Mouse (Mus musculus): ENCODE results near the gene Atrip.

Gene Atrip

GRCm38 (mm10) chr9:109058006-109058765, 15.7 kb downstream of the Atrip start:
- no peak for DNase-seq (ENCODE audit: low spot score in 2 of 2)

DNA sequence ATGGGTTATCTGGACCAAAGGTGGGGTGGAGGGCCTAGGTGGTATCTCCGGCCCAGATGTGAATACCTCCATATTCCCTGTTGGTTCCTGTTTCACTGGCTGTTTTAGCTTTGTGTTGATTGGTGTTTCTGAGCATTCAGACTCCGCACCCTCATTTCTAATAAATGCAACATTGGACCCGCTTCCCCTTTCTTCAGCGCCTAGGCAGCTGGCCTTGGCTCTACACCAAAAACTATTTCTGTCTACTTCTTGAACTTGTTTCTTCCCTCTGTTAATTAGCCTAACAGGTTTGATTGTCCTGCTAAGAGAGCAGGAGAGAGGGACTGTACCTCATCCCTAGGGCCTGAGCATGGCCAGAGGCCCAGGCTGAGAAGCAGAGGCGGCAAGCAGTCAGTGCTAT, 16.4 kb downstream of the Atrip start:
- no peak for DNase-seq (ENCODE audit: low spot score in 2 of 2)

- DNase-seq (ENCODE audit: low spot score in 2 of 2) = no peak
Observed at GRCm38 (mm10) chr9:109056916-109057315, 17.0 kb downstream of the Atrip start.

DNA sequence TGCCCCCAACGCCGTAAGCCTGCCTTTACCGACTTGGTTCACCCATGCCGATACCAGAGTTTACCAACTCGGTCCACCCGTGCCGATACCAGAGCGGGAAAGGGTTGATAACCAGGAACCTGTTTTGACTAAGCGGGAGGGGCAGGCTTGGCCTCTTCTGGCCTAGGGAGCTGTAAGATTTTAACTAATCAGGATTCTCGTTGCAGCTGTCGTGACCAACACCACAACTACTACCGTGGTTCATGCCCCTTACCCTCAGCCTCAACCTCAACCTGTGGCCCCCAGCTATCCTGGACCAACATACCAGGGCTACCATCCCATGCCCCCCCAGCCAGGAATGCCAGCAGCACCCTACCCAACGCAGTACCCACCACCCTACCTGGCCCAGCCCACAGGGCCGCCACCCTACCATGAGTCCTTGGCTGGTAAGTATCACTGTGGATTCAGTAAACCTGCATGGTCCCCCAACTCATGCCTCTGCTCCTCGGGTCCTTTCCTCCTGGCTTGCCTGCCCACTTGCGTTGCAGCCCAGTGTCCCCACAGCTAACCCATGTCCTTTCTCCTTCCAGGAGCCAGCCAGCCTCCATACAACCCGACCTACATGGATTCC, 17.7 kb downstream of the Atrip start:
- no peak for DNase-seq (ENCODE audit: low spot score in 2 of 2)

- no peak for DNase-seq (ENCODE audit: low spot score in 2 of 2)
Observed at GRCm38 (mm10) chr9:109055271-109056030, 18.5 kb downstream of the Atrip start.

DNA sequence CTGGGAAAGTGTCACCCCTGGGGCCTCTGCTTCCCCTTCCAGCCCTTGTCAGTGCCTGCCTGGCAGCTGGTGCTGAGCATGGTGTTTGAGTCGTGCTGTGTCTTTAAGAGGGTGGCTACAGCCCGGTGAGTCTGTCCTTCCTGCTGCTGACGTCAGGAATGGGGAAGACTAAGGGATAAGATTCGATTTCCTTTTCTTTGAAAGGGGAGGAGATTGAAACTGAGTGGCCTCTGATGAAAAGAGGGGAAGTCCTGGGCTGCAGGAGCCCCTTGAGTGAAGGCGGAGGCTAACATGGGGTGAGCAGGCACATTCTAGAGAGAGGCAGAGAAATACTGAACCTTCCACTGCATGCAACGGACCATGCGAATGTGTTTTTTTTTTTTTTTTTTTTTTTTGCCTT, 19.2 kb downstream of the Atrip start:
- DNase-seq (ENCODE audit: low spot score in 2 of 2) = peak; percentile 31 to 36

GRCm38 (mm10) chr9:109053851-109054250, 20.1 kb downstream of the Atrip start:
- DNase-seq (ENCODE audit: low spot score in 2 of 2) = no peak

DNA sequence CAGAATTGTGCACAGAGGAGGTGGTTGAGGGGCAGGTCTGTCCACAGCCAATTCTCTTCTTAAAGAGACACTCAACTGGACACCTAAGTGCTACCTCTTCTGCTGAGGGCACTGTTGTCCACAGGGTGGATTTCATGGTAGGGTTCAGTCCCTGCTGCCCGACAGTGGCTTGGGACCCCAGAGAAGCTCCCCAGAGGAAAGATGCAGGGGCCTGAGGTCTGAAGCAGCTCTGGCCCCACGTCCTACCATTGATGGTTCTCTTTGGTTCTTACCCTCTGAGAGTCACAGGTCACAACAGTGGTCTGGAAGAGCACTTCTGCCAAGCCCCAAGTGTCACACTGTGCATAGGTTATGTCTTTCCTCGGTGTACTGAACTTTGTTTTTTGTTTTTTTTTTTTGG, 20.6 kb downstream of the Atrip start:
- DNase-seq (ENCODE audit: low spot score in 2 of 2) = no peak

- DNase-seq (ENCODE audit: low spot score in 2 of 2) = peak in 1 of 2 experiments; percentile 9
Observed at GRCm38 (mm10) chr9:109052490-109053260, 21.2 kb downstream of the Atrip start.

DNA sequence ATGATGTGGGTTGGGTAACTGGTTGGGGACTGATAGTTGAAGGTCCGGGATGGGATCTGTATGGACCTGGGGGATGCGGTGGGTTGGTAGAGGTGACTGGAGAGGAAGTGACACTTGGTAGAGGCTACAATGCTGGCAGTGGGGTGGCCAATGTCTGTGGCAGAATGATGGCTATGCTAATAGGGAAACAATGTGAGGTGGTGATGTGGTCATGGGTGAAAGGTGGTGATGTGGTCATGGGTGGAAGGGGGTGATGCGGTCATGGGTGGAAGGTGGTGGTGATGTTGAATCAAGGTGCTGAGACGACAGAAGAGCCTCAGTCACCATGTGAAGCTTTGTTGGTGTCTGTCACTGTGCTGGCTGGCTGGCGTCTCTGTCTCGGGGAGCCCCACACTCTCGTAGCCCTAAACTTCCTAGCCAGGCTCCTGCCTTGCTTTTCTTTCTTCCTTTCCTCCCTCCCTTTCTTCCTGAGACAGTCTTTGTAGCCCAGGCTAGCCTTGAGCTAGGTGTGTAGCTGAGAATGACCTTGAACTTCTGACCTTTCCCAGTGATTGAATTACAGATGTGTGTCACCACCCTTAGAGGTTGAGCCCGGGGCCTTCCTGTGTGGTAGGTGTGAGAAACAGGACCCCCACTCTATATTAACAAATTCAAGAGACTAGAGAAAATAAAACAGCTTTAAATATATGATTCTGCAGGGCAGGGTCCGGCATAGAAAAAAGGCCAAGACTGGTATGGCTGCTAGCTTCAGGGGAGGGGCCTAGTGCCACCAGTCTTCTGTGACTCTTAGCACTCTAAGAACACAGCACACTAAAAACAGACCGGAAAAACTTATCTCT, 22.1 kb downstream of the Atrip start:
- no peak for DNase-seq (ENCODE audit: low spot score in 2 of 2)

DNA sequence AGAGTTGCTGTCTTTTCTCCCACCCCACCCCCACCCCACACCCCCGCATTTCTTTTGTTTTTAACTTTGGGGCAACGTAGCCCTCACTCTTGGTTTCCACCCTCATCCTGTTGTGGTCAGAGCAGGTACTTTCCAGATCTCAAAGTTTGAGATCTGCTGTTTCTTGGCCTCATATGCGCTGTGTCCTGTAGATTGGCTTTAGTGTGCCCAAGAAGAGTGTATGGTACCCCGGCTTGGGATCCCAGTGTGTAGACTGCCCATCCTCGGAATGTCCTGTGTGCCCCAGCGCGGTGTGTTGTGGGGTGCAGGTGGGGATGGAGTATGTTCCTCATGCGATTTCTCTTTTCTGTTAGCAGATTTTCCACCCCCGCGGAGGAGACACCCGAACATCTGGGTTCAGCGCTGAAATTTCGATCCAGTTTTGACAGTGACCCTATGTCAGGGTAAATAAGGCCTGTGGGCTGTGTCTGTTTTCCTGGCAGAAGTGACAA, 22.9 kb downstream of the Atrip start:
- DNase-seq (ENCODE audit: low spot score in 2 of 2) = peak; percentile 32 to 39

DNA sequence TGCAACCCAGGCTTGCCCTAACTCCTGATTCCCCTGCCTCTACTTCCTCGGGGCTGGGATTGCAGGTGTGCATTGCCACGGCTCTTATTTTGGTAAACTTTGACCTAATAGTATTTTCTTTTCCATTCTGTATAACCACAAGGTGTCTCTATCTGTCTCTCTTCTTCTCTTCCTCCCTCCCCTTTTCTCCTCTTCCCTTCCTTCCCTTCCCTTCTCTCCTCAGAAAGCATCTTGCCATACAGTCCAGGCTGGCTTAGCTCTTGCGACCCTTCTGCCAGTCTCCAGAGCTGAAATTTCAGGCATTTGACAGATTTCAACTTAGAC, 23.3 kb downstream of the Atrip start:
- no peak for DNase-seq (ENCODE audit: low spot score in 2 of 2)

GRCm38 (mm10) chr9:109049996-109050673, 23.8 kb downstream of the Atrip start:
- no peak for DNase-seq (ENCODE audit: low spot score in 2 of 2)

GRCm38 (mm10) chr9:109049316-109049715, 24.6 kb downstream of the Atrip start:
- no peak for DNase-seq (ENCODE audit: low spot score in 2 of 2)

DNA sequence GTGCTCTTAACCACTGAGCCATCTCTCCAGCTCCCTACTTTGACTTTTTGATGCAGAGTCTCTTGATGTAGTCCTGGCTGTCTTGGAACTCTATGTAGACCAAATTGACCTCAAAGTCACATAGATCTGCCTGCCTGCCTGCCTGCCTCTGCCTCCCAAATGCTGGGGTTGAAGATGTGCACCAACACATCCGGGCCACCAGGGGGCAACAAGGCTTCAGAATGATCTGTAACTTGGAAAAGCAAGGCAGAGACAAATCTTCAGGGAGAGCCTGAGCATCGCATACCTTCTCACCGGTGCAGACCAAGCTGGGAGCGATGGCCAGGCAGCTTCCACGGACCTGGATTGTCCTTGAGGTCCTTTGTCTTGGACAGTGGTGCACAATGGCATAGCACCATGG, 27.6 kb downstream of the Atrip start:
- peak; percentile 72 to 76 for DNase-seq (ENCODE audit: low spot score in 2 of 2)

- no peak for DNase-seq (ENCODE audit: low spot score in 2 of 2)
Observed at GRCm38 (mm10) chr9:109041351-109041750, 32.6 kb downstream of the Atrip start.

DNA sequence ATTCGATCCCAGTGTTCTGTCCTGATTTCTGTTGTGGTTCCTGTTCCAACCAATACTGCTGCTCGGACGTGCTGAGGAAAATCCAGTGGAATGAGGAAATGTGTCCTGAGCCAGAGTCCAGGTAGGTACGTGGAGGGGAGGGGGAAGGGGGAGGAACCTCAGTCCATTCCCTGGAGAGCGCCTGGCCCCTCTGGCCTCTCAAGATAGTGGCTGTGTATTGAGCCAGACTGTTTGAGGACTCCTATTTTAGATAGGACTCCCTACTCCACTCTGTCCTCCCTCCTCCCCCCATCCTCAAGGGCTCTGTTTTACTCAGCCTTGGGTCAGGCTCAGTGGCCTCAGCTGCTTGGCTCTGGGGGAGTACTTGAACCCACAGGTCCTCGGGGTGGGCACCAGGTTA, 33.0 kb downstream of the Atrip start:
- no peak for DNase-seq (ENCODE audit: low spot score in 2 of 2)

- no peak for DNase-seq (ENCODE audit: low spot score in 2 of 2)
Observed at GRCm38 (mm10) chr9:109040216-109040615, 33.7 kb downstream of the Atrip start.

DNA sequence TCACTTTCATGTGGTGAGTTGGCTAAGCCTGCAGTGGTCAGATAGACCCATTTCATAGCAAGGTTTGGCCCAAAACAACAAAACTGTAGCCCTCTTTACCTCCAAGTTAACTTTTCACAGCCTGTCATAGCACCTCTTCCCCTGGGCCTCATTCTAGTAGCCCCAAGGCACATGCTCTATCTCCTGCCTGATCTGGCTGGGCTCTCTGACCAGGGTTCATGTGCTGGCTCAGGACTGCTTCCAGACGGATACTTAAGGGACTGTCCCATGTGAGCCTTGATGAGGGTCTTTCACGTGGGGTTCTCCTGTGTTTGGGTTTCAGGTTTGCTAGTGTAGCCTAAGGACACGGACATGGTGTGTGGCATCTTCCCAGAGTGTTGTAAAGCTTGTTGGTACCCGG, 34.2 kb downstream of the Atrip start:
- no peak for DNase-seq (ENCODE audit: low spot score in 2 of 2)

GRCm38 (mm10) chr9:109038901-109039364, 35.0 kb downstream of the Atrip start:
- DNase-seq (ENCODE audit: low spot score in 2 of 2) = no peak

Measured in thymus, postnatal 10 days (tissue).